Mouse (Mus musculus) bone marrow, adult 2 months (tissue): ENCODE measurements at regions not wholly inside any gene's neighbourhood (a gene's known extent, or its start where the extent isn't known, plus 50 kb on each side); places are given as distances from the start of the nearest gene placed in this dataset.

Experiments
- CTCF ChIP-seq: fragments of 200-500 bp; IDR thresholded peaks from 2 replicates; pipeline ENCODE4 v1.5.1; 2011; ENCODE audit warnings: low read length, control low read depth; ENCODE audit not compliant: control insufficient read depth, insufficient read depth
- POLR2A ChIP-seq: fragments of 200-500 bp; IDR thresholded peaks from 2 replicates; pipeline ENCODE4 v1.6.1; 2011; ENCODE audit warnings: low read depth, mild to moderate bottlenecking, control low read depth, low read length, borderline replicate concordance; ENCODE audit not compliant: control insufficient read depth

- no peak for TF ChIP-seq POLR2A
- no peak for TF ChIP-seq CTCF
Observed at GRCm38 (mm10) chr10:98667728-98668127, 246.5 kb upstream of the Atp2b1 start.
